Mouse (Mus musculus) G1E-ER4 (cell line): ENCODE results near the gene Mrpl54. TPM values are rescaled to one million over a fixed set of nuclear protein-coding genes. Genes with fewer than 3 reads are reported as not detected.

Experiments used
- GATA1 ChIP-seq: IDR thresholded peaks from one replicate; pipeline ENCODE4 v1.8.0; 2012; ENCODE audit warnings: low read length, inconsistent platforms
- polyA plus RNA-seq: library from polyadenylated mRNA; stranded (reverse); fragments of >175 nt; gene quantifications from 2 replicates; pipeline ENCODE4 v1.2.3, GENCODE M21; 2012

The Mrpl54 gene
- polyA plus RNA-seq, 1 experiment = 674 TPM

DNA sequence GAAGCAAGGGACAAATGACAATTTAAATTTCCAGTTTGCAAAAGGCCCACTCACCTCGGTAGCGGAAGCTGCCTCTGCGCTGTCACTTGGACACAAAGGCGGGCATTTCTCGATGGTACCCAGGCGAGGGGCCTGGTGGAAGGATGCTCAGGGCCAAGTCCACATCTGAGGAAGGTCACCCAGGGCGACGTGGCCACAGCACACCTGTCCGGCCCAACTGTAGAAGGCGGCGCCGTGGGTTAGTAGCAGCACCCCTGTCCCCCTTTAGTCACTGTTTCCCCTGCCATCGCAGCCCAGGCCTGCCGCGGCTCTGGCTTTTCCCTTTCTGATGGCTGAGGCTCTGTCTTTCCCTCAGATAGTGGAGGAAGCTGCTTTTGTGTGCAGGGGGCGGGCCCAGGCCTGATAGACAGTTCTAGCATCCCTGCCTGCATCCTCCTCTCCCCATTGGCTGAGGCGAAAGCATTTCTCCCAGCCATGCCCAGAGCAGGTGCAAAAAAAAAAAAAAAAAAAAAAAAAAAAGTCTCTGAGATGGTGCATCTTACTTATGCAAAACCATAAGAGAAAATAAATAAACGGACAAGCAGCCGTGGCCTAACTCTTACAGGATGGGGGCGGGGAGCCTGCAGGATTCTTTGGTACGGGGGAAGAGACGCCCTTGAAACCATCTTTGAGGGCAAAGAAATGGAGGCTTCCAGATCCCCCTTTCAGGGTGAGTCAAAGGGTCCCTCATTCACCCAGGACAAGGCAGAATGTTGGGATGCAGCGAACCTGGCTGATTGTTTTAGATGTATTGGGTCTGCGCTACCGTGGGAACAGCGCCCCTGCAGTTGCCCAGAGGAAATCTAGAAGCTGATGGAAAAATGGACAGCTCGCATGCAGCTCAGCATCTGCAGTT, 36.0 kb downstream of the Mrpl54 start, which contains the start of gene Atcay:
Gene Atcay, minus strand, starts transcription at position 396 of the 895 bp plus-strand sequence.
- no peak for TF ChIP-seq GATA1

DNA sequence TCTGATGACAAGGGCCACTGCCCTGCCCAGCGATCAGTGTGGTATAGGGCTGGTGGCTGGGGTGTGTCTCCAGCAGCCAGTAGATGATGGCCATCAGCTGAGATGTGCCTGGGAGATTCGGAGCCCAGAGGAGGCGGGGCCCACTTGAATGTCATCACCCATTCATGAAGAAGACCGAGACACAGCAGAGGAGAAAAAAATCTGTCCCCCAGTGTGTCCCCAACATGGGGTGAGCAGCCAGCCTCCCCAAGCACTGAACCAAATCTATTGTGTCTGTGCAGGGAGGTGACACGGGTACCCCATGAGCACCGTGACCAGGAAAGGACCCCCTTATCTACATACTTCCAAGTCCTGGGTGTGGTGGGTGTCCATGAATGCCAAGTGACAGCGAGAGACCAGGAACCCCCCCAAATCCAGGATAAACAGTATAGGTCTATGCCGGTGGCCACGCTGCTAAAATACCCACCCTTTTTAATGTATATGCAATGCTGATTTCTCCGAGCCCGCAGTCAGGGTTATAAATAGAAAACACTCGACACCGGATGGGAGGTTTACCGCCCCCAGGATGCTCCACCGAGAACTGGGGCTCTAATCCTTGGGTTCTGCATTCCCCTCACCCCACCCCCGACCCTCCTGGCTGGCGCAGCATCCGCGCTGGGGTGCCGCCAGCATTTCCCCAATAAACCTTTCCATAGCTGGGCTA, 36.8 kb downstream of the Mrpl54 start:
- TF ChIP-seq GATA1 = no peak

DNA sequence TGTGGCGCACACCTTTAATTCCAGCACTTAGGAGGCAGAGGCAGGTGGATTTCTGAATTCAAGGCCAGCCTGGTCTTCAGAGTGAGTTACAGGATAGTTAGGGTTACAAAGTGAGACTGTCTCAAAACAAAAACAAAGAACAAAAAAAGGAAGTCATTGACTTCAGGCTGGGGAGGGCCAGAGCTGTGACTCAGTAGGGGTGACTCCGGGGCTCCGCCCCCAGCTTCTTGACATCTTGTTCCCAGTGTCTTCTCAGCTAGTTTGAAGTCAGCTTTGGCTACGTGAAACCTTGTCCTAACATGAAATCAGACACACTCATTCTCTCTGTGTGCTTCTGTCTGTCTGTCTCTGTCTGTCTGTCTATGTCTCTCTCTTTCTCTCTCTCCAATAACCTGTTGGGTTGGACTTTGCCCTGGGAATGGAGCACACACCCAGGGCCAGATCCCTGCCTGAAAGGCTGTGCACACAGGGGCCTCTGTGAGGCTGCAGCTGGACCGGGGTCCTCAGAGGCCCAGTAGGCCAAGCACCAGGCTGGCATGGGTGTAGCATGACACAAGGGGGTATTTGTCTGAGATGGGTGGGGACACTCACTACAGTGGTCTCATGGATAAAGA, 45.2 kb downstream of the Mrpl54 start:
- no peak for TF ChIP-seq GATA1

DNA sequence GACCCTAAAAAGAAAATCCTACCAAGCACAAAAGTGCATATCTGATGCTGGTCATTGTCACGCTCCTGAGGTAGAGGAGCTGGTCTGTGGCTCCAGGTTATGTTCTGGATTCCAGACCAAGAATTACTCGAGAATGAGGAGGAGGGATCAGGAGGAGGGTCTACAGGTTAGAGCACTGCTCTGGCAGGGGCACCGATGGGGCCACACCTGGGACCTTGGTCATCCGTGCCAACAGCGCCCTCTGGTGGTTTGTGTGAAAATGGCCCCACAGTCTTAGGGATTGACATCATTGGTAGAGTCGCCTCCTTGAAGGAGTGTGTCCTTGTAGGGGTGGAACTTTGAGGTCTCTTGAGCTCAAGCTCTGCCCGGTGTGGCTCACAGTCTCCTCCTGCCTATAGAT, 48.8 kb downstream of the Mrpl54 start:
- TF ChIP-seq GATA1 = no peak

DNA sequence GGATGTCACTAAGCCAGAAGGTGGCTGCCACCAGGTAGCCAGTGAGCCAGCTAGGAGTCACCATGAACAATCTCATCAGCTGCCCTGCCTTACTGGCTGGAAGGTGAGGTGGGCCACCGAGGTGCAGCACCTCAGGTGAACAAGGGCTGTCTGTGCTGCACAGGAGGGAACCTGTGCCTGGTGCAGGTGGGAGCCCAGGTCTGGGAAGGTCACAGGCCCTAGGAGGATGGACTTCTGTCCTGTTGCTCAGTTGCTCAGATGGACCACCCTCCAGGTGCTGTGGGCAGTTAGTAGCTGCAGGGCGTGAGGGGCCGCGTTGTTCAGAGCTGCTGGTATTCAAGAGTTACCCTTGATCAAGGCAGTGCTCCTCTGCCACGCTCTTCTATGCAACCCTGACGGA, 49.9 kb downstream of the Mrpl54 start:
- TF ChIP-seq GATA1 = no peak

DNA sequence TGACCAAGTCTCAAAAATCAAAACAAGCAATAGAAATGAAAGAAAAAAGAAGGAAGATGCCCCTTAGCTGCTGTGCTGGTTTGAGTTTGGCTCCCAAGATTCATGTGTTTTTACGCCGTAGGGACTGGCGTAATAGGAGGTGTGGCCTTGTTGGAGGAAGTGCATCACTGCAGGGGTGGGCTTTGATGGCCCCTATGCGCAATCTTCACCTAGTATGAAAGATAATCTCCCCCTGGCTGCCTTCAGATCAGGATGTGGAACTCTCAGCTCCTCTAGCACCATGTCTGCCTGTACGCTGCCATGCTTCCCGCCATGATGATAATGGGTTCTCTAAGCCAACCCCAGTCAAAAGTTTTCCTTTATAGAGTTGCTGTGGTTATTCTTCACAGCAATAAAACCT, 50.5 kb downstream of the Mrpl54 start:
- no peak for TF ChIP-seq GATA1

Other genes starting within 250 kb of the Mrpl54 start
- gene Diras1, start 241.3 kb downstream of the Mrpl54 start, polyA plus RNA-seq = not detected in 2 replicates
- gene Slc39a3, start 229.5 kb downstream of the Mrpl54 start, polyA plus RNA-seq = 11.6 and 12.0 TPM in 2 replicates
- 175 and 216 TPM in 2 replicates for gene Sgta, start 206.8 kb downstream of the Mrpl54 start, polyA plus RNA-seq
- gene Thop1, start 196.9 kb downstream of the Mrpl54 start, polyA plus RNA-seq = 100 and 104 TPM in 2 replicates
- not detected in 2 replicates for gene Creb3l3, start 168.1 kb downstream of the Mrpl54 start, polyA plus RNA-seq
- gene Map2k2, start 161.0 kb downstream of the Mrpl54 start, polyA plus RNA-seq = 394 and 482 TPM in 2 replicates
- gene Zbtb7a, start 131.7 kb downstream of the Mrpl54 start, polyA plus RNA-seq = 103 and 129 TPM in 2 replicates
- gene Pias4, start 99.0 kb downstream of the Mrpl54 start, polyA plus RNA-seq = 74.1 and 84.8 TPM in 2 replicates
- gene Eef2, start 90.3 kb downstream of the Mrpl54 start, polyA plus RNA-seq = 1,558 and 2,919 TPM in 2 replicates
- gene Dapk3, start 83.9 kb downstream of the Mrpl54 start, polyA plus RNA-seq = 59.3 and 79.0 TPM in 2 replicates
- not detected in 2 replicates for gene 4930442H23Rik, start 83.1 kb downstream of the Mrpl54 start, polyA plus RNA-seq
- not detected in 2 replicates for gene Nmrk2, start 64.9 kb downstream of the Mrpl54 start, polyA plus RNA-seq
- not detected in 2 replicates for gene Atcay, start 36.1 kb downstream of the Mrpl54 start, polyA plus RNA-seq
- gene Zfr2, start 33.8 kb downstream of the Mrpl54 start, polyA plus RNA-seq = 0.66 and 0.84 TPM in 2 replicates
- not detected in 2 replicates for gene Matk, start 14.0 kb downstream of the Mrpl54 start, polyA plus RNA-seq
- 111 and 135 TPM in 2 replicates for gene Apba3, start within 50 bp of the Mrpl54 start, polyA plus RNA-seq
- 1.4 TPM in 2 replicates for gene Tjp3, start 24.6 kb upstream of the Mrpl54 start, polyA plus RNA-seq
- gene Pip5k1c, start 26.0 kb upstream of the Mrpl54 start, polyA plus RNA-seq = 139 and 210 TPM in 2 replicates
- gene Cactin, start 54.2 kb upstream of the Mrpl54 start, polyA plus RNA-seq = 74.5 and 82.9 TPM in 2 replicates
- not detected in 2 replicates for gene Tbxa2r, start 61.8 kb upstream of the Mrpl54 start, polyA plus RNA-seq
- not detected in 2 replicates for gene Gipc3, start 76.3 kb upstream of the Mrpl54 start, polyA plus RNA-seq
- 186 and 236 TPM in 2 replicates for gene Hmg20b, start 83.5 kb upstream of the Mrpl54 start, polyA plus RNA-seq
- 38.2 and 39.2 TPM in 2 replicates for gene Mfsd12, start 90.6 kb upstream of the Mrpl54 start, polyA plus RNA-seq
- 0.40 and 0.50 TPM in 2 replicates for gene 4930404N11Rik, start 98.9 kb upstream of the Mrpl54 start, polyA plus RNA-seq
- gene Fzr1, start 111.6 kb upstream of the Mrpl54 start, polyA plus RNA-seq = 99.0 and 111 TPM in 2 replicates
- gene Dohh, start 117.5 kb upstream of the Mrpl54 start, polyA plus RNA-seq = 216 and 292 TPM in 2 replicates
- gene Gm48551, start 117.5 kb upstream of the Mrpl54 start, polyA plus RNA-seq = 0.22 and 0.38 TPM in 2 replicates
- gene Gm48552, start 122.1 kb upstream of the Mrpl54 start, polyA plus RNA-seq = 7.0 and 10.7 TPM in 2 replicates
- gene Smim24, start 126.1 kb upstream of the Mrpl54 start, polyA plus RNA-seq = 0.68 and 0.69 TPM in 2 replicates
- gene Nfic, start 188.7 kb upstream of the Mrpl54 start, polyA plus RNA-seq = 29.3 and 37.9 TPM in 2 replicates
- gene Celf5, start 215.8 kb upstream of the Mrpl54 start, polyA plus RNA-seq = 0.05 and 0.08 TPM in 2 replicates
- gene Ncln, start 229.5 kb upstream of the Mrpl54 start, polyA plus RNA-seq = 258 and 349 TPM in 2 replicates
- gene S1pr4, start 233.2 kb upstream of the Mrpl54 start, polyA plus RNA-seq = 4.1 and 6.8 TPM in 2 replicates